Mouse (Mus musculus) spleen, adult 18-20 months (tissue): ENCODE measurements around the gene Pigw.
A peak's percentile ranks its signal among the peaks of the same experiment; 100 is the strongest.

ENCODE experiments used
- DNase-seq, 2 experiments: peaks; one replicate each; pipeline ENCODE4 v3.0.0; 2022; ENCODE audit warnings: mixed read lengths in 2 of 2

Gene Pigw

DNA sequence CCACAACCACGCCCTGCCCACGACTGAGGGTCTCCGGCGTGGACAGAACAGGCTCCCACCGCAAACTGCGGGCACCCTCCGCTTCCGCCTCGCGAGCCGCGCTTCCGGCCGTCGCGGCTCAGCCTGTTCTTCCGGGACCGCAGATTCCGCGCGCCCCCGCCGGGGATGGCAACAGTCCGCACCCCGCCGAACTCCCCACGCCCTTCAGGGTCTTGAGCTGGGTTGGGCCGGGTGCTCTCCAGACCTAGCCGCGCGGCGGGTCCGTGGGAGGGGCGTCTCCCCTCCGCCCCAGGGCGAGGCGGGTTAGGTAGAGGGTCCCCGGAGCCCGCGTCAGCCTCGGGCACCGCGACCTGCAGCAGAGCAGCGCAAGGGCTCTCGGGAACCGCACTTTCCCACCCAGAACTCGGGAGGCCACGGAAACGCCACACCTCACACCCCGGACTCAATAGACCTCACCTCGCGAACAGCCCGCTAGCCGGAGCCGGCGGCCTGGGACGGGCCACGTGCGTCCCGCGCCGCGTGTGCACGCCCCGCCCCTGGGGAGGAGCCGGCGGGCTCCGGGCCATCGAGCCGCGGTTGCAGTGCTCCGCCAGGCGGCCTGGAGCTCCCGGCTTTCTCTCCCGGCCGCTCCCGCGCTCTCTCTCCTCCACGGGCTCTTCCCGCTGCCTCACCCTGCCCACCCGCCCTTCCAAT, at the start of gene Pigw, which contains the start of gene Myo19:
Gene Pigw (minus strand): TSS at position 514 of the 693 bp plus-strand sequence.
Gene Myo19 (plus strand): TSS at position 377 of the 693 bp plus-strand sequence.
- peak; percentile 69 to 81 for DNase-seq

DNA sequence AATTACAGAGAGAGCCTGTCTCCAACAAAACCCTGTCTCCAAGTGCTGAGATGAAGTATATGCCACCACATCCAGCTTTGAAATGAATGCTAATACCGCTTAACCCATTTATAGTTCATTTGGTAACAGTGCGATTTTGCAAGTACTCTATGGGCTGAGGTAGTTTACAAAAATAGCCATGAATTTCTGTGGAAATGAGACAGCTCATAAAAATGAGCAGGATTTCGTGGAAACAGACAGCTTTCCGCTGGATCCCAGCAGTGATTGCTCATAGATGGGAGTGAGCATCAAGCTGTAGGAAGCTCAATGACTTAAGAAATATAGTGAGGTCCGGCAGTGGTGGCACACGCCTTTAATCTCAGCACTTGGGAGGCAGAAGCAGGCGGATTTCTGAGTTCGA, 40.9 kb upstream of the Pigw start:
- DNase-seq: no peak

DNA sequence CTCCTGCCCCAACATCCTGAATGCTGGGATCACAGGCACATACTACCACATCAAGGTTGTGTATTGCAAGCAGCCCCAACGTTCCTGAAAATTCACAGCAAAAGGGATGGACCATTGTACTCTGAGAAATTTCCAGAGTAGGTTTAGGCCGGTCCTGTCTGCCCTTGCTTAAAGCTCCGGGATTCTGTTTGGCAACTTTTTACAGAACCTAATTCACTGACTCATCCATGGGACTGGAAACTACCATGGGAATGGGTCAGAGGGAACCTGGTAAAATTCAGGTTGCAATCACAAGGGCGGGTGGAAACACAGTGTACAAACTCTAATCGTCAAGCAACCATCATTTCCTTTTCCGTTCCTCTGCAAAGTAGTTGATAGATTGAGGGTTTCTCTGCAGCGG, 39.9 kb upstream of the Pigw start:
- DNase-seq: no peak

- DNase-seq: peak; percentile 15 to 55
Observed at GRCm38 (mm10) chr11:84919276-84919675, 39.2 kb upstream of the Pigw start.

- DNase-seq: peak; percentile 48 to 78
Observed at GRCm38 (mm10) chr11:84918425-84918824, 38.3 kb upstream of the Pigw start.

DNA sequence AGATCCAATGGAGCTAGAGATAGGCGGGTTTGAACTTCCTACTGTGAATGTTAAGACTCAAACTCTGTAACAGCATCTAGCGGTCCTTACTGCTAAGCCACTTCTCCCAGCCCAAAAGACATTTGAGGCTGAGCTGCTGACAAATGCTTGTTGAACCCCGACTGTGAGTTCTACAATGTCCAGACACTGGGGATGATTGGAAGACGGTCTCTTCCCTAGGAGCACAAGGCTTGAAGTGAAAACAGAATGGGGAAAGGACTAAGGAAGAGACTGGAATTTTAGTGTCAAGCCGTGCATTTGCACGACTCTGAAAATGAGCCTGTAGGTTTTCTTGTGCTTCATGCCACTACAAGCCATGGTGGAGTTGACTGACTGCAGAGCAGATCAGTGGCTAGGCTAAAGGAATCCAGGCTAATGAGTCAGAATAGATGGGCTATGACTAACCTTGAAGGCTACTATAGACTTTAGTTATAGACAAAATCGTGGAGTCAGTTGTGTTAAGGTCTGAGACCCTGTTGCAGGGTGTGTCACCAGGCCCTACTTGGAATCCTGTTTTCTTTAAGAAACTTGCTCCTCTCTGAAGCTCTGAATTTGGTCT, 36.7 kb upstream of the Pigw start:
- DNase-seq: no peak

- DNase-seq: peak; percentile 53 to 69
Observed at GRCm38 (mm10) chr11:84916053-84916702, 36.1 kb upstream of the Pigw start, which contains the start of gene Znhit3. Gene Znhit3, minus strand, starts transcription at chr11:84916366.

DNA sequence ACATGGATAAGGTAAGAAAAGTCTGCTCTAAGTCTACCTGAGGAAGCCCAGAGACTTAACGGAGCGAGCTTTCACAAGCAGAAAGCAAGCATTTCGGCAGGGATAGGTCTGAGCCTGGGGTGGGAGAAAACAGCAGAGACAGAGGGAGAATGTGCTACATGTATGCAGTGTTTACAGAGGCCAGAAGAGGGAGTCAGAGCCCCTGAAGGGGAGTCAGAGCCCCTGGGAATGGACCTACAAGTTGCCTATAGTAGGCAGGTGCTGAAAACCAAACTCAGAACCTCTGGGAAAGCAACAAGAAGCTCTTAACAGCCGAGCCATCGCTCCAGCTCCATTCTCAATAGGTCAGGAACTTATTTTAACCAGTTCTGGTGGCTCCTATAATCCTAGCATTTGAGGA, 34.6 kb upstream of the Pigw start:
- DNase-seq: no peak

- DNase-seq: no peak
Observed at GRCm38 (mm10) chr11:84910411-84910810, 30.3 kb upstream of the Pigw start.

GRCm38 (mm10) chr11:84908480-84908879, 28.4 kb upstream of the Pigw start:
- DNase-seq: no peak

GRCm38 (mm10) chr11:84907081-84907480, 27.0 kb upstream of the Pigw start:
- no peak for DNase-seq

- no peak for DNase-seq
Observed at GRCm38 (mm10) chr11:84904597-84905144, 24.6 kb upstream of the Pigw start.

DNA sequence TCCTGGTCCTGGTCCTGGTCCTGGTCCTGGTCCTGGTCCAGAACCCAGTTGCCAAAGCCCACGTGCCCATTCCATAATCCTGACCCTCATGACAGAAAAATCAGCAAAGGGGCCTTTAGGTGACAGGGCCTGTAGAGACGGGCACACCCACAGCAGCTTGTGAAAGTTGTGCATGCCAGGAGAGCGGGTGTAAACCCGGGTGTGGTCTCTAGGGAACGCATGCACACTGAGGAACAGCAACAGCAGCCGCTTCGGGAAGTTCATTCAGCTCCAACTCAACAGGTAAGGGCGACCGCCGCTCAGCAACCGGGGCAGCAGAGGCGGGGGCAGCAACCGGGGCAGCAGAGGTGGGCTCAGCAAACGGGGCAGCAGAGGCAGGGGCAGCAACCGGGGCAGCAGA, 13.0 kb upstream of the Pigw start:
- no peak for DNase-seq

GRCm38 (mm10) chr11:84891705-84892104, 11.6 kb upstream of the Pigw start:
- DNase-seq: no peak

- DNase-seq: no peak
Observed at GRCm38 (mm10) chr11:84889492-84889891, 9.4 kb upstream of the Pigw start.

DNA sequence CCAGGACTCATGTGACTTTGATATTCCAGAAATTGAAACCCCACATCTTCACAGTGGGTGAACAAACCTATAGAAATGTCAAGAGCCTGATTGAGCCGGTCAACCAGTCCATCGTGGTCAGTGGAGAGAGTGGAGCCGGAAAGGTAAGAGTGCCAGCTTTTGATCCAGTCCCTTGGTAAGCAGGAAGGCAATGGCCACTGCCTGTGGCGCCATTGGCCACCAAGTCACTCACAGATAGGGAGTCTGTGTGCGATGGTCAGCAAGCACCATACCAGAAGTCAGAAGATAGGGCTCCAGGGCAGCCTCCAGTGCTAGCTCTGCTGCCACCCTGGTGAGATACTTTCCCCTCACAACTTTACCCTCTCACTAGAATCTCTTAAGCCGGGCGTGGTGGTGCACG, 7.9 kb upstream of the Pigw start:
- no peak for DNase-seq

DNA sequence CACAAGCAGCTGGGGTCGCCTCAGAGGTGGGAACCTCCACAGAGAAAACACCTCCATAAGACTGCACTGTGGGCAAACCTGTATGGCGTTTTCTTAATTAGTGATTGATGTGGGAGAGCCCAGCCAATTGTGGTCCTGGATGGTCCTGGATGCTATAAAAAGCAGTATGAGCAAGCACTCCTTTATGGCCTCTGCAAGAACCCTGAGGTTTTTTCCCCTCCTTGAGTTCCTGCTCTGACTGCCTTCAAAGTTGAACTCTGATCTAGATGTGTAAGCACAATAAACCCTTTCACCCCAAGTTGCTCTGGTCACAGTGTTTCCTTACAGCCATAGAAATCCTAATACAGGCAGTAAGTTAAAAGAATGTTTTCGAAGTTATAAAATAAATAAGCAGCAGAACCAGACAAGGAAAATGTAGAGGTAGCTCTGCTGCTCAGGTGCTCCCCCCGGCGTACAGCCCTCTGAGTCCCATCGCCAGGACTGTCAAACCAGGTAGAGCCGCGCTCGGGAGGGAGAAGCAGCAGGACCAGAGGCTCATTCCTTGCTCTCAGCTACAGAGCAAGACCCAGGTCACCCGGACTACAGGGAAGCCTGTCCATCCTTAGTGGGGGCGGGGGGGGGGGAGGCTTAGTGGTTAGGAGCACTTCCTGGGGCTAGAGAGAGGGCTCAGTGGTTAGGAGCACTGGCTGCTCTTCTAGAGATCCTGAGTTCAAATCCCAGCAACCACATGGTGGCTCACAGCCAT, 6.9 kb upstream of the Pigw start:
- no peak for DNase-seq

GRCm38 (mm10) chr11:84886236-84886635, 6.2 kb upstream of the Pigw start:
- DNase-seq: no peak

GRCm38 (mm10) chr11:84885238-84885637, 5.2 kb upstream of the Pigw start:
- no peak for DNase-seq

DNA sequence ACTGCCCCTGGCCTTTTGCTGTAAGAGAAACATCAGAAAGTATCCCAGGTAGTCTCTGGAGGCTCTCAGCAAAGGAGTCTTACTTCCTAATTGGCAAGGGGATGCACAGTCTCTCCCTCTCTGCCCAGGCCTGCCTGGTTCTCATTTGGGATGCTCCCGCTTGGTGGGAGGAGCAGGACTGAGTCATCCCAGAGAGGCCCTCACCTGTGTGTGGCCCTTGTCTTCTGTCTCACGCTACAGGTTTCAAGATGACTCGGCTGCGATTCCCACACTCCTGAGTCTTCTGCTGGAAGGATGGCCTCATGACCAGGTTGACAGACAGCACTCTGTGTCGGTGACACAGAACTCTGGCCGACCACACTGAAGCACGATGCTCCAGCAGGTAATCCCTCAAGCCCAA, 2.3 kb upstream of the Pigw start:
- DNase-seq: no peak

GRCm38 (mm10) chr11:84880971-84881370, 886 bp upstream of the Pigw start:
- DNase-seq: no peak

- peak in 1 of 2 experiments; percentile 31 for DNase-seq
Observed at GRCm38 (mm10) chr11:84880465-84880961, 428 bp upstream of the Pigw start.
